24 mouse cellular contexts compared by ENCODE assay signal in the genomic region with DNA sequence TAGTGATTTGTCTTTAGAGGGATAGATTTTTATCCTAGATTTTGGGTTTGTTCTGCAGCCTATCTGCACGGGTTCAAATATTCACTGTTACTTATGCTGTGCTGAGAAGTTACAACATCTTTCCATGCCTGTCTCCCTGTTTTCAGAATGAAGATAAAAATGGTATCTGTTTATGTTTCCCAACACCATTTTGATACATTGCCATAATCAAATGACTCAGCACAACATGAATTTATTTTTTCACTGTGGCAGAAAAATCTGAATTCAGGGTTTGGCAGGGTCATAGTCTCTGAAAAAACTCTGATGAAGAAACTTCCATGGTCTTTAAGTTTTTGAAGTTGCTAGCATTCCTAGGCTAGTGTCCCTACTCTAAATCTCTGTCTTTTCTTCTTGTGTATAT.
DNase-seq lines count a peak whose midpoint lies in the region; ATAC-seq and TF ChIP-seq lines count a peak whose summit lies in the region.
"Had no signal": no experiment of that assay in that cellular context is flagged by ENCODE, and none has a peak within 500 bp of the region (broad histone marks: within the 10 kb centered on the region; RNA-seq: fewer than 3 reads in every experiment).

No protein-coding gene starts in this region.

- H3K27ac ChIP-seq in liver, postnatal 0 days (ENCODE audit: low read depth): no peak overlapping the region
- no peak overlapping the region for H3K27ac ChIP-seq in stomach, postnatal 0 days (replicated peaks)

- no peak for ATAC-seq in activated CD4-positive, CD25-positive, alpha-beta regulatory T cell, adult 4 months
- ATAC-seq in liver, postnatal 0 days: no peak
- ATAC-seq in stomach, postnatal 0 days (ENCODE audit: low FRiP score, low TSS enrichment): no peak
- ATAC-seq: CD4-positive, CD25-positive, alpha-beta regulatory T cell, adult 4 months; Patski had no signal

- DNase-seq in 3T3-L1 (ENCODE audit: low read depth, low spot score): peak; percentile 68
- DNase-seq in NIH3T3 (ENCODE audit: low read depth): peak; percentile 65
- peak; percentile 51 for DNase-seq in adipocyte (ENCODE audit: low spot score)
- no peak for DNase-seq in liver, postnatal 0 days
- DNase-seq in stomach, postnatal 0 days (ENCODE audit: low spot score): no peak
- DNase-seq: adrenal gland, adult 2 months; adrenal gland, adult 8-10 months; adrenal gland, postnatal 10 days; adrenal gland, postnatal 14 days; adrenal gland, postnatal 25 days; adrenal gland, postnatal 36 days; B cell, adult 2 months; cerebellum, adult 11 months; cerebellum, adult 11-12 months; cerebellum, adult 18-20 months; cerebellum, adult 2 months; cerebellum, adult 8-10 months; cerebellum, adult 9-10 months; cerebellum, adult 9-11 months had no signal

- no peak overlapping the region for H3K9ac ChIP-seq in liver, postnatal 0 days (replicated peaks)
- no peak overlapping the region for H3K9ac ChIP-seq in stomach, postnatal 0 days (ENCODE audit: low read length)

- no peaks in the 10 kb centered on the region for H3K4me1 ChIP-seq in liver, postnatal 0 days (ENCODE audit: insufficient read depth)
- no peaks in the 10 kb centered on the region for H3K4me1 ChIP-seq in stomach, postnatal 0 days (replicated peaks; ENCODE audit: control insufficient read depth, insufficient read depth)

- no peaks in the 10 kb centered on the region for H3K36me3 ChIP-seq in liver, postnatal 0 days (replicated peaks; ENCODE audit: insufficient read depth, low read length)
- H3K36me3 ChIP-seq in stomach, postnatal 0 days (ENCODE audit: control insufficient read depth, insufficient read depth, low read length): no peaks in the 10 kb centered on the region
- H3K36me3 ChIP-seq: G1E had no signal

- H3K27me3 ChIP-seq in liver, postnatal 0 days (ENCODE audit: insufficient read depth, low read length): no peaks in the 10 kb centered on the region
- H3K27me3 ChIP-seq in stomach, postnatal 0 days (ENCODE audit: control insufficient read depth, insufficient read depth, low read length): no peaks in the 10 kb centered on the region
- H3K27me3 ChIP-seq: CH12.LX, Patski had no signal

- no peak for TF ChIP-seq CTCF in liver, postnatal 0 days (IDR thresholded peaks at IDR 0.05; ENCODE audit: low read depth)
- TF ChIP-seq CTCF in stomach, postnatal 0 days (IDR thresholded peaks at IDR 0.05; ENCODE audit: low read depth): no peak

- no peak for TF ChIP-seq EP300 in liver, postnatal 0 days (IDR thresholded peaks at IDR 0.05; ENCODE audit: low read depth)
- no peak for TF ChIP-seq EP300 in stomach, postnatal 0 days (optimal IDR thresholded peaks at IDR 0.05)

- H3K4me2 ChIP-seq in liver, postnatal 0 days (ENCODE audit: low read depth, low read length): no peak overlapping the region
- H3K4me2 ChIP-seq in stomach, postnatal 0 days (replicated peaks; ENCODE audit: low read depth): no peak overlapping the region

- H3K9me3 ChIP-seq in liver, postnatal 0 days (ENCODE audit: low read length): no peaks in the 10 kb centered on the region
- H3K9me3 ChIP-seq in stomach, postnatal 0 days (ENCODE audit: control insufficient read depth, low read length): no peaks in the 10 kb centered on the region
- H3K9me3 ChIP-seq: G1E had no signal

- H3K4me3 ChIP-seq in liver, postnatal 0 days (ENCODE audit: low read depth, low read length): no peak overlapping the region
- no peak overlapping the region for H3K4me3 ChIP-seq in stomach, postnatal 0 days (ENCODE audit: low read depth, low read length)

- 53% methylated on average over 1 of the region's 1 CpGs for WGBS in liver, postnatal 0 days (ENCODE audit: insufficient replicate concordance)
- WGBS in stomach, postnatal 0 days: 64% methylated on average over 1 of the region's 1 CpGs

Comparison
In these comparisons a context has a peak if more than half of its experiments do, and no peak if none do; other contexts are left out.
1. DNase-seq: peak in 3T3-L1 (single experiment), NIH3T3 (single experiment) and adipocyte (single experiment); none in liver, postnatal 0 days (single experiment) and stomach, postnatal 0 days (single experiment).